Mouse (Mus musculus): Measurements from ENCODE around the gene Cryzl2. TPM values are rescaled to one million over a fixed set of nuclear protein-coding genes. Genes with fewer than 3 reads are reported as not detected.
A peak's percentile ranks its signal among the peaks of the same experiment; 100 is the strongest.

Gene Cryzl2
- total and polyA plus RNA-seq, 3 experiments, result 8.4 to 15.2 (median 9.5) TPM

GRCm38 (mm10) chr1:157435926-157436325 lies 22.5 kb upstream of the Cryzl2 start:
- intact Hi-C loops (cut with DNase I), result no loop called here
- no peak for DNase-seq
- H3K27me3 ChIP-seq (ENCODE audit: control insufficient read depth, insufficient read depth, low read length), result no peaks in the 10 kb centered on the region
- H3K27ac ChIP-seq, result no peak overlapping the region
- H3K36me3 ChIP-seq (ENCODE audit: control insufficient read depth, insufficient read depth, low read length), result no peaks in the 10 kb centered on the region
- no peak for TF ChIP-seq EP300 (IDR thresholded peaks at IDR 0.05; ENCODE audit: insufficient read depth, low read depth, low read length)
- no peak for TF ChIP-seq POLR2A (IDR thresholded peaks at IDR 0.05; ENCODE audit: insufficient read depth, low read depth, low read length)
- no peak for TF ChIP-seq CTCF (IDR thresholded peaks at IDR 0.05)
- H3K4me3 ChIP-seq, result no peak overlapping the region
- WGBS, result 39% methylated on average over 6 of the region's 6 CpGs
- no peaks in the 10 kb centered on the region for H3K79me2 ChIP-seq (replicated peaks; ENCODE audit: control insufficient read depth, insufficient read depth, low read length)
- H3K4me1 ChIP-seq (ENCODE audit: control insufficient read depth, insufficient read depth, low read length), result peaks cover 3% of the 10 kb centered on the region; the same call in 1 of the 2 replicates
- H3K9ac ChIP-seq (ENCODE audit: low read depth, low read length), result no peak overlapping the region

- H3K27me3 ChIP-seq (ENCODE audit: control insufficient read depth, insufficient read depth, low read length), result no peaks in the 10 kb centered on the region
- no peak for DNase-seq
- H3K79me2 ChIP-seq (replicated peaks; ENCODE audit: control insufficient read depth, insufficient read depth, low read length), result no peaks in the 10 kb centered on the region
- H3K4me3 ChIP-seq, result no peak overlapping the region
- TF ChIP-seq POLR2A (IDR thresholded peaks at IDR 0.05; ENCODE audit: insufficient read depth, low read depth, low read length) (no peak), EP300 (IDR thresholded peaks at IDR 0.05; ENCODE audit: insufficient read depth, low read depth, low read length) (no peak), CTCF (IDR thresholded peaks at IDR 0.05) (no peak)
- no peak overlapping the region for H3K27ac ChIP-seq
- WGBS, result 99% methylated on average over 2 of the region's 2 CpGs
- H3K9ac ChIP-seq (ENCODE audit: low read depth, low read length), result no peak overlapping the region
- H3K36me3 ChIP-seq (ENCODE audit: control insufficient read depth, insufficient read depth, low read length), result peaks cover 7% of the 10 kb centered on the region
- intact Hi-C loops (cut with DNase I), result no loop called here
- peaks cover 4% of the 10 kb centered on the region for H3K4me1 ChIP-seq (ENCODE audit: control insufficient read depth, insufficient read depth, low read length)
Measured at GRCm38 (mm10) chr1:157438290-157438689, 20.1 kb upstream of the Cryzl2 start.

GRCm38 (mm10) chr1:157439101-157439500 lies 19.3 kb upstream of the Cryzl2 start:
- H3K4me3 ChIP-seq, result no peak overlapping the region
- intact Hi-C loops (cut with DNase I), result no loop called here
- no peak overlapping the region for H3K27ac ChIP-seq
- H3K4me1 ChIP-seq (ENCODE audit: control insufficient read depth, insufficient read depth, low read length), result peaks cover 4% of the 10 kb centered on the region
- peaks cover 9% of the 10 kb centered on the region for H3K36me3 ChIP-seq (ENCODE audit: control insufficient read depth, insufficient read depth, low read length)
- H3K79me2 ChIP-seq (replicated peaks; ENCODE audit: control insufficient read depth, insufficient read depth, low read length), result no peaks in the 10 kb centered on the region
- no peaks in the 10 kb centered on the region for H3K27me3 ChIP-seq (ENCODE audit: control insufficient read depth, insufficient read depth, low read length)
- DNase-seq, result no peak
- 74% methylated on average over 4 of the region's 4 CpGs for WGBS
- no peak for TF ChIP-seq POLR2A (IDR thresholded peaks at IDR 0.05; ENCODE audit: insufficient read depth, low read depth, low read length)
- no peak for TF ChIP-seq CTCF (IDR thresholded peaks at IDR 0.05)
- no peak for TF ChIP-seq EP300 (IDR thresholded peaks at IDR 0.05; ENCODE audit: insufficient read depth, low read depth, low read length)
- no peak overlapping the region for H3K9ac ChIP-seq (ENCODE audit: low read depth, low read length)

- Histone ChIP-seq H3K27me3 (ENCODE audit: control insufficient read depth, insufficient read depth, low read length) (no peaks in the 10 kb centered on the region), H3K79me2 (replicated peaks; ENCODE audit: control insufficient read depth, insufficient read depth, low read length) (no peaks in the 10 kb centered on the region), H3K4me3 (no peak overlapping the region), H3K9ac (ENCODE audit: low read depth, low read length) (no peak overlapping the region), H3K36me3 (ENCODE audit: control insufficient read depth, insufficient read depth, low read length) (peaks cover 9% of the 10 kb centered on the region), H3K4me1 (ENCODE audit: control insufficient read depth, insufficient read depth, low read length) (peaks cover 8% of the 10 kb centered on the region), H3K27ac (no peak overlapping the region; the same call in 1 of the 2 replicates)
- intact Hi-C loops (cut with DNase I), result no loop called here
- DNase-seq, result no peak
- TF ChIP-seq CTCF (IDR thresholded peaks at IDR 0.05) (no peak), POLR2A (IDR thresholded peaks at IDR 0.05; ENCODE audit: insufficient read depth, low read depth, low read length) (no peak), EP300 (IDR thresholded peaks at IDR 0.05; ENCODE audit: insufficient read depth, low read depth, low read length) (no peak)
- WGBS, result 55% methylated on average over 14 of the region's 14 CpGs
Measured at GRCm38 (mm10) chr1:157439973-157440641, 18.3 kb upstream of the Cryzl2 start.

- Histone ChIP-seq H3K27ac (peak overlapping the region; percentile 95), H3K4me3 (peak overlapping the region; percentile 11; the same call in 1 of the 2 replicates), H3K36me3 (ENCODE audit: control insufficient read depth, insufficient read depth, low read length) (peaks cover 13% of the 10 kb centered on the region), H3K4me1 (ENCODE audit: control insufficient read depth, insufficient read depth, low read length) (peaks cover 14% of the 10 kb centered on the region), H3K79me2 (replicated peaks; ENCODE audit: control insufficient read depth, insufficient read depth, low read length) (no peaks in the 10 kb centered on the region), H3K9ac (ENCODE audit: low read depth, low read length) (peak overlapping the region; percentile 43), H3K27me3 (ENCODE audit: control insufficient read depth, insufficient read depth, low read length) (no peaks in the 10 kb centered on the region)
- TF ChIP-seq EP300 (IDR thresholded peaks at IDR 0.05; ENCODE audit: insufficient read depth, low read depth, low read length) (peak; percentile 96), POLR2A (IDR thresholded peaks at IDR 0.05; ENCODE audit: insufficient read depth, low read depth, low read length) (peak; percentile 60; the same call in 1 of the 2 replicates), CTCF (IDR thresholded peaks at IDR 0.05) (no peak)
- peak; percentile 76 to 84 for DNase-seq
- intact Hi-C loops (cut with DNase I), result loop anchor here (1.0 kb wide), 1 partner anchor 25 kb away; no protein-coding TSS in a partner anchor
- WGBS, result 9% methylated on average over 14 of the region's 14 CpGs
Measured at GRCm38 (mm10) chr1:157443026-157443722, 15.2 kb upstream of the Cryzl2 start.
